Mouse (Mus musculus): ENCODE measurements around the gene Lars2. TPM values are rescaled to one million over a fixed set of nuclear protein-coding genes. Genes with fewer than 3 reads are reported as not detected.

Gene Lars2
- polyA plus RNA-seq, 1 experiment from 2014 or later = 819 TPM

- ATAC-seq (ENCODE audit: low read depth) = no peak
- Histone ChIP-seq H3K9me3 (ENCODE audit: control insufficient read depth, low read length) (peaks cover 4% of the 10 kb centered on the region), H3K4me2 (ENCODE audit: low read depth, low read length) (no peak overlapping the region), H3K27ac (ENCODE audit: low read length) (peak overlapping the region; percentile 92), H3K27me3 (ENCODE audit: control insufficient read depth, insufficient read depth, low read depth, low read length) (no peaks in the 10 kb centered on the region), H3K9ac (ENCODE audit: low read length) (no peak overlapping the region; the same call in 1 of the 2 replicates), H3K4me3 (ENCODE audit: low read length) (no peak overlapping the region), H3K4me1 (replicated peaks; ENCODE audit: control insufficient read depth, insufficient read depth, low read length) (peaks cover 12% of the 10 kb centered on the region), H3K36me3 (ENCODE audit: control insufficient read depth, insufficient read depth, low read length) (peaks cover 3% of the 10 kb centered on the region; the same call in 1 of the 2 replicates)
- WGBS = 29% methylated on average over 2 of the region's 2 CpGs
These were observed 90.9 kb downstream of the Lars2 start for GRCm38 (mm10) chr9:123457603-123458002.

DNA sequence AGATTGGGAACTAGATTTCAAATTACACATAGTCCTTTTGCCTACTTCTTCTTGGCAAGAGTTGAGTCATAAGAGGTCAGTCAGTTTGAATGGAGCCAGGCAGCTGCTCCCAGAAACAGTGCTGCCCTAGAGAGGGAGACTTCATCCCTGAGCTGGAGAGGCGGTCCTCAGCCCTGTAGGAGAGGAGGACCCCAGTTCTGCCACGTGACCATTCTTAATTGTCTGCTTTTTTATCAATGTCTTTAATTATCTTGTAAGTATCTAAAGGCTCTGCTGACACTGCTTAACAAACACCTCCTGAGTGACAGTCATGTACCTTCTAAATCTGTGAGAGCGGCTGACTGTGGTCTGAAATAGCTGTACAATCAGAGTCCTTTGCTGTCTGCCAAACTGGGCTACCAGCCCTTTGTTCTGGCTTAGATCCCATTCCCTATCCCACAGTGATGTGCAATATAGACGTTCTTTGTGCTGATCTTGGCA, 100.5 kb downstream of the Lars2 start:
- Histone ChIP-seq H3K27me3 (ENCODE audit: control insufficient read depth, insufficient read depth, low read depth, low read length) (no peaks in the 10 kb centered on the region), H3K9me3 (ENCODE audit: control insufficient read depth, low read length) (no peaks in the 10 kb centered on the region), H3K4me1 (replicated peaks; ENCODE audit: control insufficient read depth, insufficient read depth, low read length) (no peaks in the 10 kb centered on the region), H3K4me2 (ENCODE audit: low read depth, low read length) (no peak overlapping the region), H3K4me3 (ENCODE audit: low read length) (no peak overlapping the region), H3K36me3 (ENCODE audit: control insufficient read depth, insufficient read depth, low read length) (no peaks in the 10 kb centered on the region), H3K27ac (ENCODE audit: low read length) (no peak overlapping the region), H3K9ac (ENCODE audit: low read length) (no peak overlapping the region)
- 58% methylated on average over 4 of the region's 4 CpGs for WGBS
- peak; percentile 62 for ATAC-seq (ENCODE audit: low read depth)

- Histone ChIP-seq H3K9me3 (ENCODE audit: control insufficient read depth, low read length) (no peaks in the 10 kb centered on the region), H3K36me3 (ENCODE audit: control insufficient read depth, insufficient read depth, low read length) (no peaks in the 10 kb centered on the region), H3K27me3 (ENCODE audit: control insufficient read depth, insufficient read depth, low read depth, low read length) (no peaks in the 10 kb centered on the region), H3K4me1 (replicated peaks; ENCODE audit: control insufficient read depth, insufficient read depth, low read length) (no peaks in the 10 kb centered on the region; the same call in 1 of the 2 replicates), H3K9ac (ENCODE audit: low read length) (no peak overlapping the region), H3K27ac (ENCODE audit: low read length) (no peak overlapping the region), H3K4me2 (ENCODE audit: low read depth, low read length) (no peak overlapping the region), H3K4me3 (ENCODE audit: low read length) (no peak overlapping the region)
- ATAC-seq (ENCODE audit: low read depth) = no peak
- WGBS = 54% methylated on average over 5 of the region's 5 CpGs
These were observed 101.8 kb downstream of the Lars2 start for GRCm38 (mm10) chr9:123468406-123469085.

GRCm38 (mm10) chr9:123469087-123469486, 102.4 kb downstream of the Lars2 start:
- Histone ChIP-seq H3K4me1 (replicated peaks; ENCODE audit: control insufficient read depth, insufficient read depth, low read length) (no peaks in the 10 kb centered on the region; the same call in 1 of the 2 replicates), H3K27me3 (ENCODE audit: control insufficient read depth, insufficient read depth, low read depth, low read length) (no peaks in the 10 kb centered on the region), H3K9me3 (ENCODE audit: control insufficient read depth, low read length) (no peaks in the 10 kb centered on the region), H3K9ac (ENCODE audit: low read length) (no peak overlapping the region), H3K27ac (ENCODE audit: low read length) (no peak overlapping the region), H3K4me3 (ENCODE audit: low read length) (no peak overlapping the region), H3K4me2 (ENCODE audit: low read depth, low read length) (no peak overlapping the region), H3K36me3 (ENCODE audit: control insufficient read depth, insufficient read depth, low read length) (no peaks in the 10 kb centered on the region)
- no peak for ATAC-seq (ENCODE audit: low read depth)

DNA sequence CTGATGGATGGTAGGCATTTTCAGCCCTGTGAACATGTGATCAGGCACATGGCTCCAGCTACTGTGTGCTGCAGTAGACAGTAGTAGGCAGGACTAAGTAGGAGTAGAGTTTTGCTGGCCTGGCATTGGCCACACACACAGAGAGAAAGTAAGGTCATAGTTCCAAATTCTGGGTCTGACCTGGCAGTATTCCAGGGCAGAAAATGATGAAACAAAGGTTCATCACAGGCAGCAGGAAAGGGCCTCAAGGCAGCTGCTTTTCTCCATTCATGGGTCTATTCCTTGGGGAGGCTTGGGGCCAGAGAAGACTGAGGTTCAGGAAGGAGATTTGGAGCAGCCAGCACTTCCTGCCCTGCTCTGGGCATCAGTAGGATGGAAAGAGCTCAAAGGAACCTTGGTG, 106.7 kb downstream of the Lars2 start:
- peaks cover 6% of the 10 kb centered on the region for H3K4me1 ChIP-seq (replicated peaks; ENCODE audit: control insufficient read depth, insufficient read depth, low read length)
- H3K9me3 ChIP-seq (ENCODE audit: control insufficient read depth, low read length) = no peaks in the 10 kb centered on the region
- H3K27ac ChIP-seq (ENCODE audit: low read length) = no peak overlapping the region
- H3K9ac ChIP-seq (ENCODE audit: low read length) = no peak overlapping the region
- H3K36me3 ChIP-seq (ENCODE audit: control insufficient read depth, insufficient read depth, low read length) = no peaks in the 10 kb centered on the region
- no peak overlapping the region for H3K4me3 ChIP-seq (ENCODE audit: low read length)
- no peak overlapping the region for H3K4me2 ChIP-seq (ENCODE audit: low read depth, low read length)
- no peak for ATAC-seq (ENCODE audit: low read depth)
- H3K27me3 ChIP-seq (ENCODE audit: control insufficient read depth, insufficient read depth, low read depth, low read length) = no peaks in the 10 kb centered on the region

GRCm38 (mm10) chr9:123475569-123475968, 108.8 kb downstream of the Lars2 start:
- no peak for ATAC-seq (ENCODE audit: low read depth)
- Histone ChIP-seq H3K9ac (ENCODE audit: low read length) (no peak overlapping the region), H3K4me3 (ENCODE audit: low read length) (no peak overlapping the region), H3K27ac (ENCODE audit: low read length) (peak overlapping the region; percentile 18; the same call in 1 of the 2 replicates), H3K4me2 (ENCODE audit: low read depth, low read length) (no peak overlapping the region), H3K9me3 (ENCODE audit: control insufficient read depth, low read length) (no peaks in the 10 kb centered on the region), H3K36me3 (ENCODE audit: control insufficient read depth, insufficient read depth, low read length) (no peaks in the 10 kb centered on the region), H3K4me1 (replicated peaks; ENCODE audit: control insufficient read depth, insufficient read depth, low read length) (peaks cover 19% of the 10 kb centered on the region), H3K27me3 (ENCODE audit: control insufficient read depth, insufficient read depth, low read depth, low read length) (no peaks in the 10 kb centered on the region)
- 59% methylated on average over 1 of the region's 1 CpGs for WGBS

- no peaks in the 10 kb centered on the region for H3K36me3 ChIP-seq (ENCODE audit: control insufficient read depth, insufficient read depth, low read length)
- under 1% methylated on average over 17 of the region's 29 CpGs for WGBS
- H3K9ac ChIP-seq (ENCODE audit: low read length) = peak overlapping the region; percentile 60
These were observed 111.4 kb downstream of the Lars2 start for GRCm38 (mm10) chr9:123478031-123478585.

GRCm38 (mm10) chr9:123478586-123479195, 112.0 kb downstream of the Lars2 start, which contains the start of gene Limd1:
TSS of gene Limd1 (plus strand) at chr9:123478706.
- H3K4me1 ChIP-seq (replicated peaks; ENCODE audit: control insufficient read depth, insufficient read depth, low read length) = peaks cover 48% of the 10 kb centered on the region
- no peaks in the 10 kb centered on the region for H3K9me3 ChIP-seq (ENCODE audit: control insufficient read depth, low read length)
- under 1% methylated on average over 38 of the region's 57 CpGs for WGBS
- no peaks in the 10 kb centered on the region for H3K36me3 ChIP-seq (ENCODE audit: control insufficient read depth, insufficient read depth, low read length)
- peak within 1 kb of the TSS; percentile 88 for H3K27ac ChIP-seq (ENCODE audit: low read length)
- peak within 1 kb of the TSS; percentile 84 for H3K9ac ChIP-seq (ENCODE audit: low read length)
- peak within 1 kb of the TSS; percentile 95 for H3K4me2 ChIP-seq (ENCODE audit: low read depth, low read length)
- ATAC-seq (ENCODE audit: low read depth) = peak; percentile 92
- H3K27me3 ChIP-seq (ENCODE audit: control insufficient read depth, insufficient read depth, low read depth, low read length) = no peaks in the 10 kb centered on the region
- peak within 1 kb of the TSS; percentile 62 for H3K4me3 ChIP-seq (ENCODE audit: low read length)

More at GRCm38 (mm10) chr9:123478031-123478585, 111.4 kb downstream of the Lars2 start:
- H3K4me2 ChIP-seq (ENCODE audit: low read depth, low read length) = peak overlapping the region; percentile 69
- H3K27ac ChIP-seq (ENCODE audit: low read length) = peak overlapping the region; percentile 67
- H3K4me1 ChIP-seq (replicated peaks; ENCODE audit: control insufficient read depth, insufficient read depth, low read length) = peaks cover 42% of the 10 kb centered on the region
- ATAC-seq (ENCODE audit: low read depth) = peak; percentile 80
- H3K4me3 ChIP-seq (ENCODE audit: low read length) = peak overlapping the region; percentile 49
- no peaks in the 10 kb centered on the region for H3K27me3 ChIP-seq (ENCODE audit: control insufficient read depth, insufficient read depth, low read depth, low read length)
- no peaks in the 10 kb centered on the region for H3K9me3 ChIP-seq (ENCODE audit: control insufficient read depth, low read length)

DNA sequence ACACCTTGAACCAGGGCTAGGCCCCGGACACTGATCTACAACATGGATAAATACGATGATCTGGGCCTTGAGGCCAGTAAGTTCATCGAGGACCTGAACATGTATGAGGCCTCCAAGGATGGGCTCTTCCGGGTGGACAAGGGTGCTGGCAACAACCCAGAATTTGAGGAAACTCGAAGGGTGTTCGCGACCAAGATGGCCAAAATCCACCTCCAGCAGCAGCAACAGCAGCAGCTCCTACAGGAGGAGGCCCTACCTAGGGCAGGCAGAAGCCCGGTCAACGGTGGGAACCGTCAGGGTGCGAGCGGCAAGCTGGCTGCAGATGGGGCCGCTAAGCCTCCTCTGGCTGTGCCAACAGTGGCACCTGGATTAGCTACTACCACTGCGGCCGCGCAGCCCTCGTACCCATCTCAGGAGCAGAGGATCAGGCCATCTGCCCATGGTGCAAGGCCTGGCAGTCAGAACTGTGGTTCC, 112.5 kb downstream of the Lars2 start:
- ATAC-seq (ENCODE audit: low read depth) = peak; percentile 1
- peak overlapping the region; percentile 62 for H3K4me3 ChIP-seq (ENCODE audit: low read length)
- peak overlapping the region; percentile 84 for H3K9ac ChIP-seq (ENCODE audit: low read length)
- H3K4me2 ChIP-seq (ENCODE audit: low read depth, low read length) = peak overlapping the region; percentile 95
- no peaks in the 10 kb centered on the region for H3K36me3 ChIP-seq (ENCODE audit: control insufficient read depth, insufficient read depth, low read length)
- H3K27ac ChIP-seq (ENCODE audit: low read length) = peak overlapping the region; percentile 88
- 4% methylated on average over 17 of the region's 17 CpGs for WGBS
- no peaks in the 10 kb centered on the region for H3K27me3 ChIP-seq (ENCODE audit: control insufficient read depth, insufficient read depth, low read depth, low read length)
- no peaks in the 10 kb centered on the region for H3K9me3 ChIP-seq (ENCODE audit: control insufficient read depth, low read length)
- H3K4me1 ChIP-seq (replicated peaks; ENCODE audit: control insufficient read depth, insufficient read depth, low read length) = peaks cover 50% of the 10 kb centered on the region

Measured in lung, embryonic 16.5 days (tissue).